Mouse (Mus musculus): Measurements from ENCODE around the gene H2afy. TPM values are rescaled to one million over a fixed set of nuclear protein-coding genes. Genes with fewer than 3 reads are reported as not detected.

H2afy gene
- polyA plus RNA-seq, 1 experiment from 2014 or later, result 84.3 TPM

GRCm38 (mm10) chr13:56117991-56118765 is 18.0 kb downstream of the H2afy start:
- Histone ChIP-seq H3K4me2 (ENCODE audit: low read depth, low read length) (no peak overlapping the region), H3K9me3 (ENCODE audit: low read length) (no peaks in the 10 kb centered on the region), H3K27ac (ENCODE audit: low read depth) (no peak overlapping the region), H3K4me3 (ENCODE audit: low read depth, low read length) (no peak overlapping the region), H3K27me3 (ENCODE audit: insufficient read depth, low read length) (no peaks in the 10 kb centered on the region), H3K36me3 (replicated peaks; ENCODE audit: insufficient read depth, low read length) (peaks cover 36% of the 10 kb centered on the region), H3K4me1 (ENCODE audit: insufficient read depth) (no peaks in the 10 kb centered on the region), H3K9ac (replicated peaks) (no peak overlapping the region)
- ATAC-seq, result no peak
- DNase-seq, result no peak
- TF ChIP-seq EP300 (IDR thresholded peaks at IDR 0.05; ENCODE audit: low read depth), result no peak
- TF ChIP-seq CTCF (IDR thresholded peaks at IDR 0.05; ENCODE audit: low read depth), result no peak
- whole genome bisulfite sequencing (ENCODE audit: insufficient replicate concordance), result 75% methylated on average over 9 of the region's 9 CpGs

DNA sequence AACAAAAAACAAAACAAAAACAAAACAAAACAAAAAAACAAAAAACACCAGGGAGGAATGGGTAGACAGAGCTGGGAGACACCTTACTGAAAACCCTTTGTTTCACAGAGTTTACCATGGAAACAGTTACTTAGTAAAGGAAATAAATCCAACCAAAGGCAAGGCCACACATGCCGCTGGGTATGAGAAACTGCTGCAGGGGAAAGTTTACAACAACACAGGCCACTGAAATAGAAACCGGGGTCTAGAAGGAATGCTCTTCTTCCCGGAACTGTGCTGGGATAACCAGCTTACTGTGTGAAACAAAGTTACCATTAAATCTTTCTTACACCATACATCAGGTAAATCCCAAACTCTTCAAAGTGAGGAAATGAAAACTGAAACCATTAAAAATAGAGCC is 20.3 kb downstream of the H2afy start:
- H3K4me3 ChIP-seq (ENCODE audit: low read depth, low read length), result no peak overlapping the region
- TF ChIP-seq CTCF (IDR thresholded peaks at IDR 0.05; ENCODE audit: low read depth), result no peak
- TF ChIP-seq EP300 (IDR thresholded peaks at IDR 0.05; ENCODE audit: low read depth), result no peak
- no peaks in the 10 kb centered on the region for H3K27me3 ChIP-seq (ENCODE audit: insufficient read depth, low read length)
- no peak overlapping the region for H3K4me2 ChIP-seq (ENCODE audit: low read depth, low read length)
- DNase-seq (no peak), ATAC-seq (no peak)
- 76% methylated on average over 3 of the region's 3 CpGs for WGBS (ENCODE audit: insufficient replicate concordance)
- H3K9me3 ChIP-seq (ENCODE audit: low read length), result no peaks in the 10 kb centered on the region
- no peaks in the 10 kb centered on the region for H3K4me1 ChIP-seq (ENCODE audit: insufficient read depth)
- H3K36me3 ChIP-seq (replicated peaks; ENCODE audit: insufficient read depth, low read length), result peaks cover 37% of the 10 kb centered on the region
- H3K9ac ChIP-seq (replicated peaks), result no peak overlapping the region
- 0 out of 2 replicates have a peak overlapping the region, but pooled peaks have one; percentile 5 for H3K27ac ChIP-seq (ENCODE audit: low read depth)

GRCm38 (mm10) chr13:56115386-56115785 is 20.8 kb downstream of the H2afy start:
- ATAC-seq (no peak), DNase-seq (no peak)
- TF ChIP-seq EP300 (IDR thresholded peaks at IDR 0.05; ENCODE audit: low read depth) (no peak), CTCF (IDR thresholded peaks at IDR 0.05; ENCODE audit: low read depth) (no peak)
- Histone ChIP-seq H3K4me3 (ENCODE audit: low read depth, low read length) (no peak overlapping the region), H3K27me3 (ENCODE audit: insufficient read depth, low read length) (no peaks in the 10 kb centered on the region), H3K36me3 (replicated peaks; ENCODE audit: insufficient read depth, low read length) (peaks cover 37% of the 10 kb centered on the region), H3K4me1 (ENCODE audit: insufficient read depth) (no peaks in the 10 kb centered on the region), H3K4me2 (ENCODE audit: low read depth, low read length) (no peak overlapping the region), H3K9me3 (ENCODE audit: low read length) (no peaks in the 10 kb centered on the region), H3K9ac (replicated peaks) (no peak overlapping the region), H3K27ac (ENCODE audit: low read depth) (0 out of 2 replicates have a peak overlapping the region, but pooled peaks have one; percentile 5)
- 65% methylated on average over 9 of the region's 9 CpGs for WGBS (ENCODE audit: insufficient replicate concordance)

DNA sequence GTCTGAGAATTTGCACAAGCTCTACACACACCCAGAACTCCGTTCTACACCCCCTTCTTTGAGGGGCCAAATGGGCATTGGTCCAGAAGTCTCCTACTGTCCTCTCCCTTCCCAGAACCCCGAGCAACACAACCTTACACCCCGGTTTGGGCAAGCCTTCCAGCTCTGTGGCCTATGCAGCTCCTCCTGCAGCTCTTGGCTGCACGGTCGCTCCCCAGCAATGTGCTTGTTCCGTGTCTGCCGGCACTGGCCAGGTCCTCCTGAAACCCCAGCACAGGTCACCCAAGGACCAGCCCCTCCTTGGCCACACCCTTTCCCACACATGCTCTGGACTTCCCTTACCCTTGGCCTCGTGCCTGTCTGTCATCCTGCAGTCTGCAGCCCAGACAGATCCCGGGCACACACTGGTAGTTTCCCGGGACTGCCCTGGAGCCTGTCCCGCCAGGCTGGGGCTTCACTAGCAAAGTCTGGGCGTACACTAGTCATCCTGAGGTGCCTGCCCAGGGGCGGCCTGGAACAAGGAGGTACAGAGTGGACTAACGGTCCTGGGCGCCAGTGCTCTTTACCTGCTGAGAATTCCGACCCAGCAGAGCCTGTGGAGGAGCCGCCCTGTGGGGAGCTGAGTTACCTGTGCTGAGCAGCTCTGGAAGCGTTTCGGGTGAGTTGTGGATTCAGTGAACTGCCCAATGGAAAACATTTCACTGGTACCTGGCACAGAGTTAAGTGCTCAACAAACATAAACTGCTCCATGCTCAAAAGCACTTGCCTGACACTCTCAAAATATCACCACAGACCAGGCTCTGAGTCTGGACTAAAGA is 22.5 kb downstream of the H2afy start:
- TF ChIP-seq CTCF (IDR thresholded peaks at IDR 0.05; ENCODE audit: low read depth) (no peak), EP300 (IDR thresholded peaks at IDR 0.05; ENCODE audit: low read depth) (no peak)
- DNase-seq, result no peak
- Histone ChIP-seq H3K27me3 (ENCODE audit: insufficient read depth, low read length) (no peaks in the 10 kb centered on the region), H3K4me1 (ENCODE audit: insufficient read depth) (no peaks in the 10 kb centered on the region), H3K36me3 (replicated peaks; ENCODE audit: insufficient read depth, low read length) (peaks cover 30% of the 10 kb centered on the region), H3K27ac (ENCODE audit: low read depth) (no peak overlapping the region), H3K4me2 (ENCODE audit: low read depth, low read length) (no peak overlapping the region), H3K4me3 (ENCODE audit: low read depth, low read length) (no peak overlapping the region), H3K9ac (replicated peaks) (no peak overlapping the region), H3K9me3 (ENCODE audit: low read length) (no peaks in the 10 kb centered on the region)
- ATAC-seq, result no peak
- 71% methylated on average over 19 of the region's 19 CpGs for WGBS (ENCODE audit: insufficient replicate concordance)

DNA sequence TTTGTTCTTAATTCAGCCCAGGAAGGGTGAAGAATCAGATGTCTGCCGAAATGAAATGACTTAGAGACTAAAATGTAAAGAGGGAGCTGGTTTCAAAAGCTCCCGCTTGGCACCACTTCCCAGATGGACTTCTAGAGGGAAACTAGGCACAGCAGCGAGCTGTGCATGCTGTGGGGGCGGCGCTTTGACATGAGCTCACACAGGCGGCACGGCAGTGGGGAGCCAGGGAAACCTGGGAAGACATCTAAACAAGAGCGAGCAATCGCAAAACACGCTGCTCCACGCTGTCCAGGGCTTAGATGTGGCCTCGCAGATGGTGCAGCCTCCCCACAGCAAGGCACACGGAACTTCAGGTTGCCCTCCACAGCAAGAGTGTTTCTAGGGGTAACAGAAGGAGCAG is 23.2 kb downstream of the H2afy start:
- Histone ChIP-seq H3K9ac (replicated peaks) (no peak overlapping the region), H3K4me2 (ENCODE audit: low read depth, low read length) (no peak overlapping the region), H3K27ac (ENCODE audit: low read depth) (no peak overlapping the region), H3K36me3 (replicated peaks; ENCODE audit: insufficient read depth, low read length) (peaks cover 29% of the 10 kb centered on the region), H3K27me3 (ENCODE audit: insufficient read depth, low read length) (no peaks in the 10 kb centered on the region), H3K4me3 (ENCODE audit: low read depth, low read length) (no peak overlapping the region), H3K4me1 (ENCODE audit: insufficient read depth) (no peaks in the 10 kb centered on the region), H3K9me3 (ENCODE audit: low read length) (no peaks in the 10 kb centered on the region)
- DNase-seq, result no peak
- WGBS (ENCODE audit: insufficient replicate concordance), result 71% methylated on average over 13 of the region's 13 CpGs
- TF ChIP-seq EP300 (IDR thresholded peaks at IDR 0.05; ENCODE audit: low read depth) (no peak), CTCF (IDR thresholded peaks at IDR 0.05; ENCODE audit: low read depth) (no peak)
- no peak for ATAC-seq

- Histone ChIP-seq H3K27ac (ENCODE audit: low read depth) (no peak overlapping the region), H3K27me3 (ENCODE audit: insufficient read depth, low read length) (no peaks in the 10 kb centered on the region), H3K4me1 (ENCODE audit: insufficient read depth) (no peaks in the 10 kb centered on the region), H3K4me2 (ENCODE audit: low read depth, low read length) (no peak overlapping the region), H3K9me3 (ENCODE audit: low read length) (no peaks in the 10 kb centered on the region), H3K4me3 (ENCODE audit: low read depth, low read length) (no peak overlapping the region), H3K9ac (replicated peaks) (no peak overlapping the region), H3K36me3 (replicated peaks; ENCODE audit: insufficient read depth, low read length) (peaks cover 27% of the 10 kb centered on the region)
- WGBS (ENCODE audit: insufficient replicate concordance), result 55% methylated on average over 4 of the region's 4 CpGs
- no peak for TF ChIP-seq CTCF (IDR thresholded peaks at IDR 0.05; ENCODE audit: low read depth)
- no peak for TF ChIP-seq EP300 (IDR thresholded peaks at IDR 0.05; ENCODE audit: low read depth)
- DNase-seq (no peak), ATAC-seq (no peak)
These were observed 23.7 kb downstream of the H2afy start for GRCm38 (mm10) chr13:56112496-56112895.
